Mouse (Mus musculus) hindbrain, embryonic 14.5 days (tissue): ENCODE results near the gene Rnf168. TPM values are rescaled to one million over a fixed set of nuclear protein-coding genes. Genes with fewer than 3 reads are reported as not detected.

Source experiments
- ATAC-seq: fragments of 200-750 bp; cut with Nextera tagmentation; 2 replicates; pipeline ENCODE4 v1.8.0; 2017; ENCODE audit warnings: moderate number of reproducible peaks, mild to moderate bottlenecking, moderate TSS enrichment, moderate library complexity; ENCODE audit not compliant: low FRiP score
- DNase-seq: peaks from one replicate; pipeline ENCODE4 v3.0.0-alpha.2; 2015; ENCODE audit warnings: low spot score
- H3K27ac ChIP-seq: fragments of 300-500 bp; sonication (generic); 2 replicates; pipeline ENCODE4 v1.5.1; 2014; ENCODE audit warnings: mild to moderate bottlenecking, moderate library complexity
- H3K27me3 ChIP-seq: fragments of 300-500 bp; sonication (generic); 2 replicates; pipeline ENCODE4 v1.6.1; 2014; ENCODE audit warnings: mild to moderate bottlenecking, low read length, mixed read lengths; ENCODE audit not compliant: control insufficient read depth, insufficient read depth
- H3K36me3 ChIP-seq: fragments of 300-500 bp; sonication (generic); replicated peaks from 2 replicates; pipeline ENCODE4 v1.6.1; 2014; ENCODE audit not compliant: control insufficient read depth, insufficient read depth
- H3K4me1 ChIP-seq: fragments of 300-500 bp; sonication (generic); replicated peaks from 2 replicates; pipeline ENCODE4 v1.6.1; 2014; ENCODE audit warnings: antibody characterized with exemption, low read length, mixed read lengths; ENCODE audit not compliant: control insufficient read depth, insufficient read depth
- H3K4me2 ChIP-seq: fragments of 300-500 bp; sonication (generic); replicated peaks from 2 replicates; pipeline ENCODE4 v1.6.1; 2014; ENCODE audit warnings: mild to moderate bottlenecking, moderate library complexity
- H3K4me3 ChIP-seq: fragments of 300-500 bp; sonication (generic); replicated peaks from 2 replicates; pipeline ENCODE4 v1.5.1; 2014; ENCODE audit warnings: mild to moderate bottlenecking, low read length
- H3K9ac ChIP-seq: fragments of 300-500 bp; sonication (generic); 2 replicates; pipeline ENCODE4 v1.6.1; 2014
- H3K9me3 ChIP-seq: fragments of 300-500 bp; sonication (generic); 2 replicates; pipeline ENCODE4 v1.6.1; 2016; ENCODE audit warnings: low read length; ENCODE audit not compliant: control insufficient read depth
- WGBS: fragments of 180-500 bp; shearing (Covaris S2); extraction: QIAGEN DNeasy Blood & Tissue Kit; methylation state at CpG from one replicate; pipeline ENCODE4 v1.1.7; 2014; 5-methylcytosine and 5-hydroxymethylcytosine counted together
- polyA plus RNA-seq: library from polyadenylated mRNA; unstranded; fragments of >200 nt; fragmentation: Nextera tagmentation; extraction: Ambion mirVana; gene quantifications from 2 replicates; pipeline ENCODE4 v1.2.1, GENCODE M21; 2014

Gene Rnf168
- polyA plus RNA-seq, 1 experiment from 2014 or later = 23.2 TPM

DNA sequence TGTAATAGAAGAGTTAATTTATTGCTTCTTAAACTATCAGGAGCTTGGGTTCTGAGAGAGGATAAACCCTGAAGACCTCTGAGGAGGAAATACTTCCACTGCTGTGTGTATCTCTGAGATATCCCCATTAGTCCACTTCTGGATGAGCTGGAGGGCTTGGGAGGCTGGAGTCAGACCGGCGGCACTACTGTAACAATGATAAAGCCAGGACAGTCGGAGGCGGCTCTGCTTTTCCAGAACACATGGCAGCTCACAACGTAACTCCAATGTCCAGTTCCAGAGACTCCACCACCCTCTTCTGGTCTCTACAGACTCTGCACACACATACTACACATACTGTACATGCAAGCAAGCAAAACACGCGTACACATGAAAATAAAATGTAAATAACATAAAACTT lies 26.6 kb downstream of the Rnf168 start:
- Histone ChIP-seq H3K4me2 (no peak overlapping the region), H3K9ac (no peak overlapping the region), H3K27ac (no peak overlapping the region), H3K4me3 (no peak overlapping the region), H3K4me1 (no peaks in the 10 kb centered on the region), H3K9me3 (no peaks in the 10 kb centered on the region), H3K36me3 (peaks cover 25% of the 10 kb centered on the region), H3K27me3 (no peaks in the 10 kb centered on the region)
- ATAC-seq = no peak
- WGBS = 96% methylated on average over 7 of the region's 7 CpGs
- no peak for DNase-seq

DNA sequence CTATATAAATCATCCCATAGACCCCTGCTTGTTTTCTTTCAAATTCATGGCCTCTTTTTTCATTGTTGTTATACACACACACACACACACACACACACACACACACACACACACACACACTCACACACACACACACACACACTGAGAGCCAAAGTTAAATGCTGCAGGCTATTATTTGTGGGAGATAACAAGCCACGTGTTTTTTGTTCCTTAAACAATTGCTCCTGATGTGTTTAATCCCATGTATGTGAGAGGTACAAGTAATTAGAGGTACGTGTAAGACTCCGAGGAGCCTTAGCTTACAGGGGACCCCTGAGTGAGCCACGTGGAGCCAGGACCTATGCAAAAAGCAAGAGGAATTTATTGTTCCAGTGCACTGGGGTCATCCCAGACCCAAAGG lies 34.7 kb downstream of the Rnf168 start:
- 80% methylated on average over 4 of the region's 4 CpGs for WGBS
- H3K27ac ChIP-seq = no peak overlapping the region

DNA sequence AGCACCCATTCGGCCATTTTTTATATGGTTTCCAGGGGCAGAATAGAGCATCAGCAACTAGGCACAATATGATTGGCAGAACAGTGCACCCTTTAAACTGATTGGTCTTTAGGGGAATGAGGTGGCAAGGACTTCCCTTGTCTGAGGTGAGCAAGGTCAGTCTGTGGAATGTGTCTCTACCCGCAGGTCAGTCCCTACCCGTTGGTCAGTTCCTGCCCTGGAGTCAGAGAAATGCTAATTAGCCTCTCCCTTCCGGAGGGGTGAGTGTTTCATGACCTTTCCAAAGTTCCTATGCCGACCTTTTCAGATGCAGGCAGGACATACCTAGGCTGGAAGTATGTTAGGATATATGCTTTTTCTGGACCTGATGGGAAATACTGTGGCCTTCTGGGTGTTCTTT lies 35.1 kb downstream of the Rnf168 start:
- Histone ChIP-seq H3K4me2 (no peak overlapping the region), H3K36me3 (no peaks in the 10 kb centered on the region), H3K4me3 (no peak overlapping the region), H3K9me3 (no peaks in the 10 kb centered on the region), H3K9ac (no peak overlapping the region), H3K27me3 (no peaks in the 10 kb centered on the region), H3K4me1 (peaks cover 7% of the 10 kb centered on the region; the same call in 1 of the 2 replicates), H3K27ac (no peak overlapping the region)
- DNase-seq (no peak), ATAC-seq (no peak)
- WGBS = 51% methylated on average over 5 of the region's 5 CpGs

More for the DNA sequence above, 34.7 kb downstream of the Rnf168 start:
- H3K9me3 ChIP-seq = no peaks in the 10 kb centered on the region
- ATAC-seq (no peak), DNase-seq (no peak)
- H3K36me3 ChIP-seq = no peaks in the 10 kb centered on the region
- H3K9ac ChIP-seq = no peak overlapping the region
- no peaks in the 10 kb centered on the region for H3K27me3 ChIP-seq
- peaks cover 7% of the 10 kb centered on the region; the same call in 1 of the 2 replicates for H3K4me1 ChIP-seq
- H3K4me3 ChIP-seq = no peak overlapping the region
- no peak overlapping the region for H3K4me2 ChIP-seq

DNA sequence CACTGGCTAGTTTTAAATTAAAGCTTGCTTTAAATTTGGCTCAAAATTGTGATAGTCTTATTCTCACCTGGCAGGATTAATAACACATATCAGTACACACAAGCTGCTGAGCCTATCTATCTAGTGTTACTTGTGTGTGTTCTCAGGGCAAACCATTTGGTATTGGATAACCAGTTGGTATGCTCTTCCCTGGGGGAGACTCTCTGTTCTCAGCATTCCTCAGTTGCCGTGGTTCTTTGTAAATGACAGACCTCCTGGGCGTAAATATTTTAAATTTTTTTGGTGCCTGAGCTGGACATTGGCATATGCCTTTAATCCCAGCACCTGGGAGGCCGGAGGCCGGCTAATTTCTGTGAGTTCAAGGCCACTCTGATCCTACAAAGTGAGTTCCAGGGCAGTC lies 35.6 kb downstream of the Rnf168 start:
- H3K27me3 ChIP-seq = no peaks in the 10 kb centered on the region
- no peaks in the 10 kb centered on the region for H3K36me3 ChIP-seq
- H3K4me2 ChIP-seq = no peak overlapping the region
- peaks cover 7% of the 10 kb centered on the region; the same call in 1 of the 2 replicates for H3K4me1 ChIP-seq
- no peak overlapping the region for H3K27ac ChIP-seq
- no peak for DNase-seq
- 68% methylated on average over 4 of the region's 4 CpGs for WGBS
- no peak overlapping the region for H3K4me3 ChIP-seq
- H3K9ac ChIP-seq = no peak overlapping the region
- H3K9me3 ChIP-seq = no peaks in the 10 kb centered on the region
- ATAC-seq = no peak

DNA sequence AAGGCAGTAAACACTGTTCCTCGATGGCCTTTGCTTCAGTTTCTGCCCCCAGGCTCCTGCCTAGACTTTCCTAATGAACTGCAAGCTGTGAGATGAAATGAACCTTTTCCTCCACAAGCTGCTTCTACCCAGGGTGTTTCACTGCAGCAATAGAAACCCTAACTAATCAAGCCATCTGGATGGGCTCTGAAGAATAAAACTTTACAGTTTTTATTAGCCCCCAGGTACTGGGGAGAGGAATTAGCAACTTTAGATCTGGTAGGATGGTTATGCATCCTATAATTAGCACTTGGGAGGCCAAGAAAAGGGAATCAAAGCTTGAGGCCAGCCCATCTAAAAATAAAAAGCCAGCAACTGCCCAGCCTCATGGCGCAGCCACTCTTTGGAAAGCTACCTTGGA lies 39.3 kb downstream of the Rnf168 start:
- ATAC-seq (no peak), DNase-seq (no peak)
- Histone ChIP-seq H3K4me3 (no peak overlapping the region), H3K27me3 (no peaks in the 10 kb centered on the region), H3K4me2 (no peak overlapping the region), H3K9ac (no peak overlapping the region), H3K9me3 (no peaks in the 10 kb centered on the region), H3K27ac (no peak overlapping the region), H3K36me3 (no peaks in the 10 kb centered on the region), H3K4me1 (peaks cover 7% of the 10 kb centered on the region; the same call in 1 of the 2 replicates)
- 61% methylated on average over 2 of the region's 2 CpGs for WGBS

DNA sequence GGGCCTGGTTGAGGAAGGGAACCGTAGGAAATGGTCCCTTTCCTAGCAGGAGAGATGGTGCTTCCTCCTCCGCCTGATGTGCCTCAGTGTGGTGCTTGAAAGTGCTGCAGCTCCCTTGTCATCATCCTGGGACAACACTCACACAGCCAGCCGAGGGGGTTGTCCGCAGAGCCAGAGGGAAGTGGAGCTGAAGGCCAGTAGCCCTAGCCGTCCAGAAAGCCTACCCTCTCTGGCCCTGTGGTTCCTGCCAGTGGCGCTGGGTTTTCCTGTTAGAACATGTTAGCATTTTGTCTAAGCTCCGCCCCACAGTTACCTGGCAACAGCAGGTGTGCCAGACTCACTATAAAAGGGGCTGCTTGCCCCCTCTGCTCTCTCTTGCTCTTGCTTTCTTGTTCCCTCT lies 46.7 kb downstream of the Rnf168 start:
- H3K9me3 ChIP-seq = no peaks in the 10 kb centered on the region
- no peak for DNase-seq

DNA sequence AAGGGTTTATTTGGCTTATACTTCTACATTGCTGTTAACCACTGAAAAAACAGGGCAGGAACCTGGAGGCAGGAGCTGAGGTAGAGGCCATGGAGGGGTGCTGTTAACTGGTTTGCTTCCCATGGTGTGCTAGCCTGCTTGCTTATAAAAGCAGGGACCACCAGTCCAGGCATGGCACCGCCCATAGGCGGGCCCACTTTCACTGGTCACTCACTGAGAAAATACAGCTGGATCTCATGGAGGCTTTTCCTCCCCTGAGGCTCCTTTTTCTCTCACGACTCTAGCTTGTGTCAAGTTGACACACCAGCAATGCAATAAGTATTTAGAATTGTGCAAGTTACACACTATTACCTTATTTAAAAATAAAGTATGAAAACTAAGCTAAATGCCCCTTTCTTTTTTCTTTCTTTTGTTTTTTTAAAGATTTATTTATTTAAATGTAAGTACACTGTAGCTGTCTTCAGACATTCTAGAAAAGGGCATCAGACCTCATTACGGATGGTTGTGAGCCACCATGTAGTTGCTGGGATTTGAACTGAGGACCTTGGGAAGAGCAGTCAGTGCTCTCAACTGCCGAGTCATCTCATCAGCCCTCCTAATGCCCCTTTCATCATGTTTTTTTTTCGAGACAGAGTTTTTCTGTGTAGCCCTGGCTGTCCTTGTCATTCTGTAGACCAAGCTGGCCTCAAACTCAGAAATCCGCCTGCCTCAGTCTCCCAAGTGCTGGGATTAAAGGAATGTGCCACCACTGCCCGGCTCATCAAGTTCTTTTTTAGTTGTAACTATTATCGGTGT lies 53.8 kb downstream of the Rnf168 start:
- H3K4me2 ChIP-seq = peak overlapping the region; percentile 57
- peak overlapping the region; percentile 100 for H3K4me3 ChIP-seq
- no peak for DNase-seq
- H3K27me3 ChIP-seq = no peaks in the 10 kb centered on the region
- WGBS = 63% methylated on average over 9 of the region's 9 CpGs
- H3K4me1 ChIP-seq = peaks cover 13% of the 10 kb centered on the region
- H3K27ac ChIP-seq = peak overlapping the region; percentile 36; the same call in 1 of the 2 replicates
- no peak for ATAC-seq
- no peaks in the 10 kb centered on the region for H3K9me3 ChIP-seq
- no peak overlapping the region for H3K9ac ChIP-seq
- no peaks in the 10 kb centered on the region for H3K36me3 ChIP-seq

More for the DNA sequence above, 46.7 kb downstream of the Rnf168 start:
- ATAC-seq = no peak
- no peaks in the 10 kb centered on the region for H3K27me3 ChIP-seq
- H3K4me2 ChIP-seq = no peak overlapping the region
- H3K9ac ChIP-seq = no peak overlapping the region
- H3K36me3 ChIP-seq = no peaks in the 10 kb centered on the region
- no peaks in the 10 kb centered on the region for H3K4me1 ChIP-seq
- WGBS = 48% methylated on average over 7 of the region's 7 CpGs
- no peak overlapping the region for H3K4me3 ChIP-seq
- H3K27ac ChIP-seq = no peak overlapping the region

DNA sequence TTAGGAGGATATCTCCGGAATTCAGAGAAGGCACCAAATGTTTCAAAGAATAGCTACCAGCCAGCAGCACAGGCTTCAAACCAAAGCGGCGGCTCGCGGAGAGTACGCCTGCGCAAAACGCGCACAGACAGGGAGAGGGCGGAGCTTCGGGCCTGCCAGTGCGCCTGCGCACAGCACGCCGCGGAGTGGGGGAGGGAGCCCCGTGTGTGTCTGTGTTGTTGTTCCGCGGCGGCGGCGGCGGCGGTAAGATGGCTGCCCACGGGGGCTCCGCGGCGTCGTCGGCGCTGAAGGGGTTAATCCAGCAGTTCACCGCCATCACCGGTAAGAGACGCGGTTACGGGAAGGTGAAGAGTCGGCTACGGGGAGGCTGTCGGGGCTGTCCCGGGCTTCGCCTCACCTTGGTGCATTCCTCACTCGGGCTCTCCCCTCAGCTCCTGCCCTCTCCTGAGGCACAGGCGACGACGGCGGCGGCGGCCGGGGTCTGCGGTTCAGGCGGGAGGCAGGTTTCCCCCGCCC lies 54.8 kb downstream of the Rnf168 start, which contains the start of gene Ubxn7:
Gene Ubxn7 (plus strand): TSS at position 218 of the 516 bp plus-strand sequence.
- ATAC-seq (peak; percentile 97), DNase-seq (peak; percentile 98)
- Histone ChIP-seq H3K36me3 (no peaks in the 10 kb centered on the region), H3K4me3 (peak within 1 kb of the TSS; percentile 100), H3K9me3 (no peaks in the 10 kb centered on the region), H3K4me1 (peaks cover 14% of the 10 kb centered on the region), H3K9ac (peak within 1 kb of the TSS; percentile 99), H3K27me3 (no peaks in the 10 kb centered on the region), H3K27ac (peak within 1 kb of the TSS; percentile 95), H3K4me2 (peak within 1 kb of the TSS; percentile 57)
- 0% methylated on average over 51 of the region's 52 CpGs for WGBS

DNA sequence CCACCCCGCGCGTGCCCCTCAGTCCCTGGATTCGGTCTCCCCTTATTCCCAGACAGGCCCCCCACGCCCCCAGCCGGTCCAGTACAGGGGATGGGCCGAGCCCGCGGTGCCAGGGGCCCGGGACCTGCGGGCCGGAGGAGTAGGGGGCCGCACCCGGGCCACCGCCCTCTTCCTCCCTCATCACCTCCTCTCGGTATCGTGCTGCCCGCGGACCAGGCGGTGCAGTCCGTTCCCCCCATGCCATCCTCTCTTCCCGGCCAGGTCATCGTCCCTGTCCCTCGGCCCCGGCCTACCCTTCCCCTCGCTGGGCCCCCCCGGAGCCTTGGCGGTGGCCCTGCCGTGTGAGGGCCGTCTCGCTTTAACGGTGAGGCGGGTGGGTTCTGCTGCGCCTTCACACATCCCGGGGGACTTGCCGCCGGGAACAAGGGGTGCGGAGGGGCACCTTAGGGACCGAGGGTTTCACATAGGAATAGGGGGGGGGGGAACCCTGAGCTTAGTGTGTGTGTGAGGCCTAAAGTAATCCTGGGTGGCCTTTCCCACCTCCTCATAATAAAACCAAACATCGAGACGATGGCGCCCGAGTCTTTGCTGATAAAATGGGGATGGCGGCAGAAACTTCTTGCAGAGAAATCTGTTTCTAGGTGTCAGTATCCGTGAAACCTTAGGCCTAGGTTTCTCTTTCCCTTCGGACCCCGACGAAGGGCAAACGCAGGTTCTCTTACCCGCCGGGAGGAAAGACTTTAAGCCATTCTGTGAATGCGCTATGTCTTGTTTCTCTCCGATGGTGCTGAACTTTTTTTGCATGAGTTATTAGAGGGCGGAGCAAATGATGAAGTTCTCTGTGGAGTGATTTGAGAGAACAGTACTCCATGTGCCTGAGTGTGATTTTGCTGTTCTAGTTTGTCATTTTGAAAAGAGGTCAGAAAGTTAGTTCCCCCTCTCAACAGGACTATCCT lies 55.6 kb downstream of the Rnf168 start:
- no peaks in the 10 kb centered on the region for H3K27me3 ChIP-seq
- peaks cover 14% of the 10 kb centered on the region for H3K4me1 ChIP-seq
- peak overlapping the region; percentile 95 for H3K27ac ChIP-seq
- ATAC-seq (peak; percentile 75), DNase-seq (peak; percentile 57)
- no peaks in the 10 kb centered on the region for H3K36me3 ChIP-seq
- peak overlapping the region; percentile 57 for H3K4me2 ChIP-seq
- under 1% methylated on average over 50 of the region's 54 CpGs for WGBS
- no peaks in the 10 kb centered on the region for H3K9me3 ChIP-seq
- H3K4me3 ChIP-seq = peak overlapping the region; percentile 100
- H3K9ac ChIP-seq = peak overlapping the region; percentile 99
